Mouse (Mus musculus): ENCODE measurements around the gene Hist1h4b. TPM values are rescaled to one million over a fixed set of nuclear protein-coding genes. Genes with fewer than 3 reads are reported as not detected.

Hist1h4b gene
- total RNA-seq, 1 experiment from 2014 or later, result 10.8 TPM

GRCm38 (mm10) chr13:23739069-23739921, 17.5 kb upstream of the Hist1h4b start:
- peak; percentile 86 for ATAC-seq (replicated peaks; ENCODE audit: insufficient number of reproducible peaks, low FRiP score, low TSS enrichment, poor library complexity, severe bottlenecking)

DNA sequence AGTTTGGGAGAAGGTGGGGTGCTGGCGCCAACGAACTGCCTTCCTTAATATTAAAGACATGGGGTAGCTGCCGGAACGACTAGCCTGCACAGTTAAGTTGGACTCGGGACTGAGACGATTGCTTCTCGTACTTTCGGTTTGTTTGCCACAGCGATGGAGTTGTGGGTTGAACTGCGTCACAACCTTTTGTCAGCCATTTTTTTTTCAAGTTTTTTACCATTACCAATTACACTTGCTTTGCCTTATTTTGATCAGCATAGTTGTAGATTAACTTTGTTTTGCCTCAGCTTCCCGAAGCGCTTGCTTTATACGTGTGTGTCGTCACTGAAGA, 16.9 kb upstream of the Hist1h4b start:
- ATAC-seq (replicated peaks; ENCODE audit: insufficient number of reproducible peaks, low FRiP score, low TSS enrichment, poor library complexity, severe bottlenecking), result peak; percentile 48; the same call in 1 of the 2 replicates

GRCm38 (mm10) chr13:23740256-23740840, 16.5 kb upstream of the Hist1h4b start:
- no peak for ATAC-seq (replicated peaks; ENCODE audit: insufficient number of reproducible peaks, low FRiP score, low TSS enrichment, poor library complexity, severe bottlenecking)

DNA sequence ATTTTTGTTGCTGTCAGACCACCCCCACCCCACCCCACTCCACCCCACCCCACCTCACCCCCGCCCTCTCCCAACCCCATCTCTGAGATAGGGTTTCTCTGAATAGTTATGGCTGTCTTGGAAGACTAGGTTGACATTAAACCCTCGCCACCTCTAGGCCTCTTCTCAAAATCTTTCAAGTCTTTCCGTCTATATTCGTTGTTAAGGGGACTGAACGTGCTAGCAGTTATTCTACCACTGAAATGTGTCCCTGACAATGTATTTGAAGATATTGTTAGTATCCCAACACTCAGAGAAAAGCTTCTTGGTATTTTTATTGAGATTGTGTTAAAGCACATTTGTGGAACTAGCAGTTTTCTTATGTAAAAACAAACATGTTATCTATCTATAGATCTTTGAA, 15.9 kb upstream of the Hist1h4b start:
- ATAC-seq (replicated peaks; ENCODE audit: insufficient number of reproducible peaks, low FRiP score, low TSS enrichment, poor library complexity, severe bottlenecking), result no peak

DNA sequence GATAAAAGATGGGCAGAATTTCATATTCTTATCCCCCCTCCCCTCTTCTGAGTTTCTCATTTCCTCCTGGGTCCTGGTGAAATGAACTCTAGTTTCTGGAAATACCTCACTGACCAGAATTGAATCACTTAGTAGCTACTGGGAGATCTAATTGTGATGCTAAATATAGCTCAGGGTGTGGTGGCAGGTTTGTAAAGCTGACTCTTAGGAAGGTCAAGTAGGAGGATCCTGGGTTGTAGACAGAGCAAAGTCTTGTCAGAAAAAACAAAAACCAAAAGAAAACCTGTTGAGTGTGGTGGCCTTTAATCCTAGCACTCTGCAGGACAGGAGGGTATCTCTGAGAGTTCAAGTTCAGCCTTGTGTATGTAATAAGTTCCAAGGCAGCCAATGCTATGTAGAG, 14.8 kb upstream of the Hist1h4b start:
- no peak for ATAC-seq (replicated peaks; ENCODE audit: insufficient number of reproducible peaks, low FRiP score, low TSS enrichment, poor library complexity, severe bottlenecking)

GRCm38 (mm10) chr13:23743215-23743614, 13.6 kb upstream of the Hist1h4b start:
- ATAC-seq (replicated peaks; ENCODE audit: insufficient number of reproducible peaks, low FRiP score, low TSS enrichment, poor library complexity, severe bottlenecking), result no peak

- no peak for ATAC-seq (replicated peaks; ENCODE audit: insufficient number of reproducible peaks, low FRiP score, low TSS enrichment, poor library complexity, severe bottlenecking)
These were observed 12.8 kb upstream of the Hist1h4b start for GRCm38 (mm10) chr13:23743963-23744362.

- ATAC-seq (replicated peaks; ENCODE audit: insufficient number of reproducible peaks, low FRiP score, low TSS enrichment, poor library complexity, severe bottlenecking), result no peak
These were observed 12.1 kb upstream of the Hist1h4b start for GRCm38 (mm10) chr13:23744421-23745380.

GRCm38 (mm10) chr13:23745381-23746161, 11.2 kb upstream of the Hist1h4b start, which contains the start of gene Hist1h3c:
Gene Hist1h3c (minus strand): TSS chr13:23745602.
- 0 out of 2 replicates have a peak, but pooled peaks have one; percentile 51 for ATAC-seq (replicated peaks; ENCODE audit: insufficient number of reproducible peaks, low FRiP score, low TSS enrichment, poor library complexity, severe bottlenecking)

GRCm38 (mm10) chr13:23746201-23747080, 10.4 kb upstream of the Hist1h4b start, which contains the start of gene Hist1h2bb:
Gene Hist1h2bb (plus strand): TSS chr13:23746734.
- ATAC-seq (replicated peaks; ENCODE audit: insufficient number of reproducible peaks, low FRiP score, low TSS enrichment, poor library complexity, severe bottlenecking), result peak; percentile 91

DNA sequence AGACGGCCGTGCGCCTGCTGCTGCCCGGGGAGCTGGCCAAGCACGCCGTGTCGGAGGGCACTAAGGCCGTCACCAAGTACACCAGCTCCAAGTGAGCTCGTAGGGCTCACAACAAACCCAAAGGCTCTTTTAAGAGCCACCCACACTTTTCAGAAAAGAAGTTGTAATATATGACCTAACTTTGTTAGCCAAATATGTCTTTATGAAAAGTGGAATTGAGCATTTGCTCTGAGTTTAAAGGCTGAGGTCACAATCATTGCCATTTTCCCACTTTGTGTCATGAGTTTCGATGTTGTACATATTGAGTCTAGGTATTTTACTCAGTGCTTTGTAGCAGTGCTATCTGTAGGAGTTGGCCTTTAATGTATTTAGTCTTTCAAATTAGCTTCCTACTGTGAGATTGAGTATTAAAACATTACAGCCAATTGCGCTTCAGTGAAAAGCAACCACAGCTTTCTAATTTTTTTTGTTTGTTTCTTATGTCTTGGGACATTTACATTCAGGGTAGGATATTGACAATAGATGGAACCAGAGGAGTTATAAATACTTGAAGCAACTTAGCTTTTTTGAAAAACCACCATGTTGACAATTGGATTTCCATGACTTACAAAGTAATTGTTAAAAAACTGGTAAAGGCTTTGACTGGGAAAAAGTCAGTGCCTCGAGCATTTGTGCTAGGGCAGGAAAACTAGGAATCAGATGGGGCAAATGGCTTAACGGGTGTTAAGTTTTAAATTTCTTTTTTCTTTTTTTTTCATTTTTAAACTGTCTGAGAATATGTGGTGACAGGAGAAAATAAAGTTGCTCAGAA, 9.5 kb upstream of the Hist1h4b start:
- no peak for ATAC-seq (replicated peaks; ENCODE audit: insufficient number of reproducible peaks, low FRiP score, low TSS enrichment, poor library complexity, severe bottlenecking)

DNA sequence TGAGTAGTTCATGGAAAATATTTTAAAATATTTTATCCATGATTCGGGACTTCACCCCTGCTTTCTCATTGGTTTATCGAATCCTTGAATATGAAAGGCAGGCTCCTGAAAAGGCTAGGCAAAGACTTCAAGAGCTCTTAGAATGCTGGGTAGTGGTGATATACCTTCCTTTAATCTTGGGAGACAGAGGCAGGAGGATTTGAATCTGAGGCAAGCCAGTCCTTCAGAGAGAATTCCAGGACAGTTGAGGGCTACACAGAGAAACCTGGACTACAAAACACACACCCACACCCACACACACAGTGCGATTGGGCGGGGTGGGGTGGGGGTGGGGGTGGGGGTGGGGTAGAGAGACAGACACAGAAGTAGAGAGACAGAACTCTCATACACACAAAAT, 8.9 kb upstream of the Hist1h4b start:
- no peak for ATAC-seq (replicated peaks; ENCODE audit: insufficient number of reproducible peaks, low FRiP score, low TSS enrichment, poor library complexity, severe bottlenecking)

- no peak for ATAC-seq (replicated peaks; ENCODE audit: insufficient number of reproducible peaks, low FRiP score, low TSS enrichment, poor library complexity, severe bottlenecking)
These were observed 7.2 kb upstream of the Hist1h4b start for GRCm38 (mm10) chr13:23749563-23750121.

GRCm38 (mm10) chr13:23750839-23751477, 5.9 kb upstream of the Hist1h4b start, which contains the start of gene Hist1h2ab:
Gene Hist1h2ab (plus strand): TSS chr13:23751126.
- ATAC-seq (replicated peaks; ENCODE audit: insufficient number of reproducible peaks, low FRiP score, low TSS enrichment, poor library complexity, severe bottlenecking), result 0 out of 2 replicates have a peak, but pooled peaks have one; percentile 33

- ATAC-seq (replicated peaks; ENCODE audit: insufficient number of reproducible peaks, low FRiP score, low TSS enrichment, poor library complexity, severe bottlenecking), result no peak
These were observed 5.3 kb upstream of the Hist1h4b start for GRCm38 (mm10) chr13:23751478-23751956.

Data from monocyte, adult 5-6 weeks (primary cell).